Mouse (Mus musculus): Measurements from ENCODE around the gene Gnb1l.

GRCm38 (mm10) chr16:18498996-18499395, 483 bp downstream of the Gnb1l start:
- TF ChIP-seq POLR2A (IDR thresholded peaks at IDR 0.05; ENCODE audit: low read depth, low read length) (no peak), CTCF (IDR thresholded peaks at IDR 0.05; ENCODE audit: extremely low read depth, insufficient read length, insufficient replicate concordance, low read depth, low read length) (no peak)
